In genomic region chr5:134100232-134100771, GRCm38 (mm10) we compare ENCODE assay signal across 8 mouse cellular contexts. TPM values are rescaled to one million over a fixed set of nuclear protein-coding genes. Genes with fewer than 3 reads are reported as not detected.
DNase-seq lines count a peak whose midpoint lies in the region; ATAC-seq and TF ChIP-seq lines count a peak whose summit lies in the region.

No protein-coding gene starts in this region.

- WGBS in heart, embryonic 10.5 days, result 3% methylated on average over 16 of the region's 17 CpGs
- under 1% methylated on average over 17 of the region's 17 CpGs for WGBS in embryonic facial prominence, embryonic 12.5 days
- 4% methylated on average over 15 of the region's 17 CpGs for WGBS in intestine, postnatal 0 days
- WGBS in midbrain, embryonic 12.5 days, result 4% methylated on average over 17 of the region's 17 CpGs

- intact Hi-C loops in heart, postnatal 10 days (cut with DNase I), result no loop called here

- ATAC-seq in embryonic facial prominence, embryonic 12.5 days (ENCODE audit: insufficient number of reproducible peaks, insufficient read depth, low FRiP score, low TSS enrichment), result no peak
- ATAC-seq in intestine, postnatal 0 days, result no peak
- peak; percentile 9 for ATAC-seq in midbrain, embryonic 12.5 days (ENCODE audit: low FRiP score, low read depth)

- no peaks in the 10 kb centered on the region for H3K27me3 ChIP-seq in heart, embryonic 10.5 days (ENCODE audit: insufficient read depth, poor library complexity, severe bottlenecking)
- H3K27me3 ChIP-seq in ES-Bruce4 (ENCODE audit: control insufficient read depth, insufficient read depth, low read length, poor library complexity, severe bottlenecking), result no peaks in the 10 kb centered on the region
- H3K27me3 ChIP-seq in embryonic facial prominence, embryonic 12.5 days, result no peaks in the 10 kb centered on the region
- H3K27me3 ChIP-seq in intestine, postnatal 0 days (replicated peaks; ENCODE audit: control insufficient read depth, insufficient read depth, low read length), result no peaks in the 10 kb centered on the region
- no peaks in the 10 kb centered on the region for H3K27me3 ChIP-seq in midbrain, embryonic 12.5 days

- no peaks in the 10 kb centered on the region for H3K36me3 ChIP-seq in heart, embryonic 10.5 days
- H3K36me3 ChIP-seq in ES-Bruce4 (ENCODE audit: control insufficient read depth, insufficient read depth, low read length, poor library complexity, severe bottlenecking), result no peaks in the 10 kb centered on the region
- no peaks in the 10 kb centered on the region for H3K36me3 ChIP-seq in embryonic facial prominence, embryonic 12.5 days
- no peaks in the 10 kb centered on the region for H3K36me3 ChIP-seq in intestine, postnatal 0 days (ENCODE audit: control insufficient read depth, insufficient read depth)
- H3K36me3 ChIP-seq in midbrain, embryonic 12.5 days, result peaks cover under 1% of the 10 kb centered on the region; the same call in 1 of the 2 replicates

- peak overlapping the region; percentile 87 for H3K27ac ChIP-seq in heart, embryonic 10.5 days
- H3K27ac ChIP-seq in ES-Bruce4 (ENCODE audit: insufficient read depth, low read length), result no peak overlapping the region
- peak overlapping the region; percentile 74; the same call in 1 of the 2 replicates for H3K27ac ChIP-seq in embryonic facial prominence, embryonic 12.5 days
- peak overlapping the region; percentile 90; the same call in 1 of the 2 replicates for H3K27ac ChIP-seq in intestine, postnatal 0 days (ENCODE audit: low read depth, low read length)
- H3K27ac ChIP-seq in midbrain, embryonic 12.5 days (replicated peaks), result peak overlapping the region; percentile 91

- peaks cover 37% of the 10 kb centered on the region for H3K4me1 ChIP-seq in heart, embryonic 10.5 days
- H3K4me1 ChIP-seq in ES-Bruce4 (ENCODE audit: control insufficient read depth, insufficient read depth, low read length), result peaks cover 3% of the 10 kb centered on the region
- H3K4me1 ChIP-seq in embryonic facial prominence, embryonic 12.5 days, result peaks cover 26% of the 10 kb centered on the region
- peaks cover 4% of the 10 kb centered on the region; the same call in 1 of the 2 replicates for H3K4me1 ChIP-seq in intestine, postnatal 0 days (replicated peaks; ENCODE audit: control insufficient read depth, insufficient read depth, low read length)
- peaks cover 34% of the 10 kb centered on the region for H3K4me1 ChIP-seq in midbrain, embryonic 12.5 days

- TF ChIP-seq POLR2A in ES-Bruce4 (IDR thresholded peaks at IDR 0.05; ENCODE audit: insufficient read depth, low read length), result no peak

- peak overlapping the region; percentile 83 for H3K4me3 ChIP-seq in heart, embryonic 10.5 days
- H3K4me3 ChIP-seq in ES-Bruce4 (ENCODE audit: low read depth, low read length), result peak overlapping the region; percentile 80
- peak overlapping the region; percentile 65 for H3K4me3 ChIP-seq in embryonic facial prominence, embryonic 12.5 days
- H3K4me3 ChIP-seq in intestine, postnatal 0 days (ENCODE audit: low read depth, low read length), result peak overlapping the region; percentile 74
- H3K4me3 ChIP-seq in midbrain, embryonic 12.5 days, result peak overlapping the region; percentile 84

- no peak for DNase-seq in heart, embryonic 10.5 days (ENCODE audit: low spot score)
- no peak for DNase-seq in heart, postnatal 10 days
- no peak for DNase-seq in ovary, postnatal 14 days (ENCODE audit: low spot score)
- no peak for DNase-seq in adrenal gland, adult 18-20 months (ENCODE audit: low spot score in 2 of 2)

- peak overlapping the region; percentile 81 for H3K9ac ChIP-seq in ES-Bruce4 (ENCODE audit: low read depth, poor library complexity, severe bottlenecking)
- H3K9ac ChIP-seq in embryonic facial prominence, embryonic 12.5 days, result peak overlapping the region; percentile 72
- H3K9ac ChIP-seq in intestine, postnatal 0 days (ENCODE audit: low read depth, low read length), result peak overlapping the region; percentile 83
- H3K9ac ChIP-seq in midbrain, embryonic 12.5 days (replicated peaks), result peak overlapping the region; percentile 86

- H3K9me3 ChIP-seq in heart, embryonic 10.5 days, result no peaks in the 10 kb centered on the region
- H3K9me3 ChIP-seq in ES-Bruce4 (replicated peaks; ENCODE audit: control insufficient read depth, insufficient read depth, low read length, poor library complexity, severe bottlenecking), result no peaks in the 10 kb centered on the region
- no peaks in the 10 kb centered on the region for H3K9me3 ChIP-seq in embryonic facial prominence, embryonic 12.5 days
- H3K9me3 ChIP-seq in intestine, postnatal 0 days (ENCODE audit: control insufficient read depth), result no peaks in the 10 kb centered on the region
- no peaks in the 10 kb centered on the region for H3K9me3 ChIP-seq in midbrain, embryonic 12.5 days

- no peak for TF ChIP-seq EP300 in ES-Bruce4 (IDR thresholded peaks at IDR 0.05; ENCODE audit: insufficient read depth, low read depth, low read length)

- TF ChIP-seq CTCF in ES-Bruce4 (IDR thresholded peaks at IDR 0.05; ENCODE audit: low read depth, low read length), result no peak
- no peak for TF ChIP-seq CTCF in intestine, postnatal 0 days (IDR thresholded peaks at IDR 0.05; ENCODE audit: low read depth)

- peak overlapping the region; percentile 92 for H3K4me2 ChIP-seq in embryonic facial prominence, embryonic 12.5 days (replicated peaks)
- H3K4me2 ChIP-seq in intestine, postnatal 0 days (replicated peaks; ENCODE audit: low read depth), result peak overlapping the region; percentile 95
- peak overlapping the region; percentile 87 for H3K4me2 ChIP-seq in midbrain, embryonic 12.5 days (replicated peaks)

RNA-seq across cellular contexts. Expression of gene Castor2, which starts 0.8 kb away (rescaled TPM):
- polyA plus RNA-seq in heart, embryonic 10.5 days (2016; fragmentation: Nextera tagmentation; extraction: Ambion mirVana), result 5.1 and 5.8 TPM in 2 replicates
- 10 to 100 TPM; 21.4 to 23.4 TPM for total RNA-seq in heart, postnatal 10 days (2021)
- 11.1 and 13.5 TPM in 2 replicates for polyA plus RNA-seq in ES-Bruce4 (2011; ENCODE audit: insufficient read depth, insufficient read length, low read depth, missing spikeins)
- polyA plus RNA-seq in embryonic facial prominence, embryonic 12.5 days (2016; fragmentation: Nextera tagmentation; extraction: Ambion mirVana), result 9.4 and 11.5 TPM in 2 replicates
- polyA plus RNA-seq in intestine, postnatal 0 days (2015; fragmentation: Nextera tagmentation; extraction: Ambion mirVana), result 24.1 and 31.3 TPM in 2 replicates
- polyA plus RNA-seq in midbrain, embryonic 12.5 days (2016; fragmentation: Nextera tagmentation; extraction: Ambion mirVana), result 20.6 and 20.9 TPM in 2 replicates
- 10 to 100 TPM; 12.4 to 14.0 TPM for total RNA-seq in adrenal gland, adult 18-20 months (2021)
